Mouse (Mus musculus) lung, postnatal 0 days (tissue): ENCODE measurements around the gene Gm5868. TPM values are rescaled to one million over a fixed set of nuclear protein-coding genes. Genes with fewer than 3 reads are reported as not detected.

Experiments used
- ATAC-seq: fragments of 200-750 bp; cut with Nextera tagmentation; 2 replicates; pipeline ENCODE4 v1.8.0; 2017; ENCODE audit warnings: moderate library complexity
- DNase-seq: peaks from one replicate; pipeline ENCODE4 v3.0.0-alpha.2; 2016; ENCODE audit warnings: low spot score
- H3K27ac ChIP-seq: fragments of 300-500 bp; sonication (generic); 2 replicates; pipeline ENCODE4 v1.5.1; 2014; ENCODE audit warnings: antibody characterized with exemption, mild to moderate bottlenecking, low read length, mixed read lengths
- H3K27me3 ChIP-seq: fragments of 300-500 bp; sonication (generic); replicated peaks from 2 replicates; pipeline ENCODE4 v1.6.1; 2014; ENCODE audit warnings: low read length, mixed read lengths; ENCODE audit not compliant: insufficient read depth
- H3K36me3 ChIP-seq: fragments of 300-500 bp; sonication (generic); 2 replicates; pipeline ENCODE4 v1.6.1; 2014; ENCODE audit warnings: low read length, mixed read lengths; ENCODE audit not compliant: insufficient read depth
- H3K4me1 ChIP-seq: fragments of 300-500 bp; sonication (generic); 2 replicates; pipeline ENCODE4 v1.6.1; 2014; ENCODE audit warnings: antibody characterized with exemption, low read depth, low read length, mixed read lengths; ENCODE audit not compliant: insufficient read depth
- H3K4me2 ChIP-seq: fragments of 300-500 bp; sonication (generic); replicated peaks from 2 replicates; pipeline ENCODE4 v1.6.1; 2014; ENCODE audit warnings: low read depth, mild to moderate bottlenecking, low read length, moderate library complexity, mixed read lengths
- H3K4me3 ChIP-seq: fragments of 300-500 bp; sonication (generic); 2 replicates; pipeline ENCODE4 v1.5.1; 2014; ENCODE audit warnings: low read depth, low read length
- H3K9ac ChIP-seq: fragments of 300-500 bp; sonication (generic); replicated peaks from 2 replicates; pipeline ENCODE4 v1.6.1; 2014; ENCODE audit warnings: low read depth, mild to moderate bottlenecking
- H3K9me3 ChIP-seq: fragments of 300-500 bp; sonication (generic); 2 replicates; pipeline ENCODE4 v1.6.1; 2016; ENCODE audit warnings: low read length, mixed read lengths
- CTCF ChIP-seq: IDR thresholded peaks from 2 replicates; pipeline ENCODE4 v1.5.1; 2016; ENCODE audit warnings: antibody characterized with exemption, mild to moderate bottlenecking
- EP300 ChIP-seq: IDR thresholded peaks from 2 replicates; pipeline ENCODE4 v1.6.1; 2016; ENCODE audit warnings: antibody characterized with exemption, mild to moderate bottlenecking, control low read depth
- WGBS: fragments of 180-500 bp; shearing (Covaris S2); extraction: QIAGEN DNeasy Blood & Tissue Kit; methylation state at CpG from one replicate; pipeline ENCODE4 v1.1.7; 2014; 5-methylcytosine and 5-hydroxymethylcytosine counted together
- polyA plus RNA-seq: library from polyadenylated mRNA; unstranded; fragments of >200 nt; fragmentation: Nextera tagmentation; extraction: Ambion mirVana; gene quantifications from 2 replicates; pipeline ENCODE4 v1.2.1, GENCODE M21; 2015

Gene Gm5868
- polyA plus RNA-seq, result 0.15 TPM in 1 of 2 replicates, not detected in the other

DNA sequence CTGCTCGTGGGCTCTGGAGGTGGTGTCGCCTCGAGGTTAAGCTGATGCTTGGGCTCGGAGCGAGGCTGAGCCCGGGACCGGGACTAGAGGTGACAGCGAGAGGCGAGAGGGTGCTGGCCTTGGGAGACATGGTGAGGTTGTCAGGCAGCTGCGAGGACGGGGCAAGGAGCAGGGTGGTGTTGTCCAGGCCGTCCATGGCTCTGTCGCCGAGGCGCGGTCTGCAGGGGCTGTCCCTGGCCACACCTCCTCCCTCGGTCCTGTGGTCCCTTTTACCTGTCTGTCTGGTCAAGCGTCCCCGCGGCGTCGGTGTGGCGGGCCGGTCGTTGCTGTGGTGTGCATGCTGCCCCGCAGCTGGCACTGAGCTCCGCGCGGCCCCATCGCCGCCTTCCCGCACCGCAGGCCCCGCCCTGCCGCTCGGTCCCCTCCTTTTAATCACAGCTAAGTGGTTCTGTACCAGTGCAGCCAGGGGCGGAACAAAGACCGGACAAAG lies at the start of gene Gm5868:
Gm5868 (minus strand) TSS at position 360 of the 490 bp plus-strand sequence.
- Histone ChIP-seq H3K27ac (no peak within 1 kb of the TSS), H3K4me2 (peak within 1 kb of the TSS; percentile 59), H3K4me1 (no peaks in the 10 kb centered on the region), H3K9ac (no peak within 1 kb of the TSS), H3K27me3 (no peaks in the 10 kb centered on the region), H3K36me3 (no peaks in the 10 kb centered on the region), H3K9me3 (no peaks in the 10 kb centered on the region), H3K4me3 (peak within 1 kb of the TSS; percentile 31)
- DNase-seq, result peak; percentile 22
- ATAC-seq, result peak; percentile 57; the same call in 1 of the 2 replicates
- no peak for TF ChIP-seq CTCF
- no peak for TF ChIP-seq EP300
- 3% methylated on average over 23 of the region's 38 CpGs for WGBS

DNA sequence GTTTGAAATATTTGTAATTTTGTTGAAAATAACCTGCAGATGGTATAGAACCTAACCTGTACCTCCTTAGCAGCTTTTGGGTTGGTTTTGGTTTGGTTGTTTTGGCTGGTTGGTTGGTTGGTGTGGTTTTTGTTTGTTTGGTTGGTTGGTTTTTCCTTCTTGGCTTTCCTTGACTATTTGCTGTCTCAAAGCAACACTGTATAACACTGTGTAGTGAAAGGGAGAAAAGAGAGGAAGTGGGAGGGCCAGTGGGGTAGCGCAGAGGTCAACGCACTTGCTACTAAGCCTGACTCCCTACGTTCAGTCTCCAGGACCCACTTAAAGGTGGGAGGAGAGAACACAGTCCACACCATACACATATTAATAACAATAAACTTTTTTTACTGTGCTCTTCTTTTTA lies 49.2 kb upstream of the Gm5868 start:
- ATAC-seq, result peak; percentile 62
- H3K4me2 ChIP-seq, result no peak overlapping the region
- no peaks in the 10 kb centered on the region for H3K9me3 ChIP-seq
- TF ChIP-seq CTCF (no peak), EP300 (no peak)
- H3K27ac ChIP-seq, result no peak overlapping the region
- no peak for DNase-seq
- H3K4me3 ChIP-seq, result no peak overlapping the region
- H3K27me3 ChIP-seq, result no peaks in the 10 kb centered on the region
- WGBS, result 58% methylated on average over 3 of the region's 3 CpGs
- H3K36me3 ChIP-seq, result no peaks in the 10 kb centered on the region
- H3K9ac ChIP-seq, result no peak overlapping the region
- H3K4me1 ChIP-seq, result no peaks in the 10 kb centered on the region

DNA sequence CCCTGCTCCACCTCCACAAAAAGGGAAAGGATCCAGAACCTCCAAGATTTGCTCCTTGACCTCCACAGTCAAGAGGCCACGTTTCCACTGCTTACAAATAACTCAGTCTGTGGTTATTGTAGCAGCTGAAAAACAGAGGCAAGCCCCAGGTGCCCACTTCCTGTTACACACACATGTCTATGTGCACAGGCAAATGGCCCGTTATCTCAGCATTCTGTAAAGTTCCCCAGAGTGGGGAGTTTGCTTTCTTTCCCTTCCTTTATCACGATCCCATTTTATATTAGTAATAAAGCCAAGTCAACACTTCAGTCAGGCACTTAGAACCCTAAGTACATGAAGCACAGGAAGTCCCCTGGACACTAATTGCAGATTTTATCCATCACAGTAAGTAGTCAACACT lies 48.8 kb upstream of the Gm5868 start:
- ATAC-seq (peak; percentile 79), DNase-seq (peak; percentile 58)
- no peak for TF ChIP-seq EP300
- TF ChIP-seq CTCF, result no peak
- no peak overlapping the region for H3K27ac ChIP-seq
- no peak overlapping the region for H3K9ac ChIP-seq
- no peaks in the 10 kb centered on the region for H3K9me3 ChIP-seq
- H3K27me3 ChIP-seq, result no peaks in the 10 kb centered on the region
- H3K4me3 ChIP-seq, result no peak overlapping the region
- no peaks in the 10 kb centered on the region for H3K4me1 ChIP-seq
- no peak overlapping the region for H3K4me2 ChIP-seq
- WGBS, result 31% methylated on average over 3 of the region's 3 CpGs
- H3K36me3 ChIP-seq, result no peaks in the 10 kb centered on the region

DNA sequence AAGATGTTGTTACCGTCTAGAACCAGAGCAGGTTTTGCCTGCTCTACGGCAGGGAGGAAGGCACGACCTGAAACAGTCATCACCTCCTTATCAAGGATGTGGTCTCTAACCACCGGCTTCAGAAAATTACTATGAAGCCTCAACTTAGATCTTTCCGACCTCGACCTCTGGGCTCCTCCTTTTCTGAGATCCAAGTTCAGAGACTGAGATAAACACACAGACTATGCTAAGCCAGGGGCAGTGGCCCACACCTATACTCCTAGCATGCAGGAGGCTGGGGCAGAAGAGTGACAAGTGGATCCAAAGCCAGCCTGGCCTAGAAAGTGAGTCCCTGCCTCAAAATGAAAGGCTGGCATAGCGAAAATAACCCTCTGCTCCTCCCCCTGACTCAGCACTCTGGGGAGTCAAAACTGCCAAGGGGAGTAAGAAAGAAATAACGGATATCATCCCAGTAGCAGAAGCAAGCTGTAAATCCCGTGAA lies 47.5 kb upstream of the Gm5868 start:
- H3K4me1 ChIP-seq, result no peaks in the 10 kb centered on the region
- H3K9me3 ChIP-seq, result no peaks in the 10 kb centered on the region
- H3K9ac ChIP-seq, result no peak overlapping the region
- no peak for ATAC-seq
- WGBS, result 79% methylated on average over 9 of the region's 9 CpGs
- H3K36me3 ChIP-seq, result no peaks in the 10 kb centered on the region
- no peak overlapping the region for H3K4me2 ChIP-seq
- DNase-seq, result no peak
- H3K27me3 ChIP-seq, result no peaks in the 10 kb centered on the region
- no peak overlapping the region for H3K4me3 ChIP-seq
- TF ChIP-seq CTCF (no peak), EP300 (no peak)
- no peak overlapping the region for H3K27ac ChIP-seq

DNA sequence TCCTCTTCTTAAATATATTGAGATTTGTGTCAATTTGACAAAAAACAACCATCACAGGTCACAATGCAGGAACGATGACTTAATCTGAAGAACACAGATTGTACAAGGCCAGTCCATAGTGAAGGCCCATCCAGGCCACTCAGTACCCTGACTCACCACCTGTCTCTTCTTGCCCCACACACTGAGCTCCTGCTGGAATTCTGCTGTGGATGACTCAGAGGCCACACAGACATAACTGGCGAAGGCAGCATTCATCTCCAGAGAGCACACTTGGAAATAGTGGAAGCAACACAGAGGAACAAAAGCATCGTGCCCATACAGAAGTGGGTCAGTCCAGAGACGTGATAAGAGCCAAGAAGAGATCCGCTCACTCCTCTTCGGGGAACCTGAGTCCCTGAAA lies 42.7 kb upstream of the Gm5868 start:
- ATAC-seq (no peak), DNase-seq (no peak)
- H3K36me3 ChIP-seq, result no peaks in the 10 kb centered on the region
- H3K9me3 ChIP-seq, result no peaks in the 10 kb centered on the region
- H3K4me3 ChIP-seq, result no peak overlapping the region
- no peak overlapping the region for H3K4me2 ChIP-seq
- H3K27ac ChIP-seq, result no peak overlapping the region
- H3K4me1 ChIP-seq, result no peaks in the 10 kb centered on the region
- H3K9ac ChIP-seq, result no peak overlapping the region
- TF ChIP-seq CTCF, result no peak
- no peak for TF ChIP-seq EP300
- 79% methylated on average over 6 of the region's 6 CpGs for whole genome bisulfite sequencing
- no peaks in the 10 kb centered on the region for H3K27me3 ChIP-seq

DNA sequence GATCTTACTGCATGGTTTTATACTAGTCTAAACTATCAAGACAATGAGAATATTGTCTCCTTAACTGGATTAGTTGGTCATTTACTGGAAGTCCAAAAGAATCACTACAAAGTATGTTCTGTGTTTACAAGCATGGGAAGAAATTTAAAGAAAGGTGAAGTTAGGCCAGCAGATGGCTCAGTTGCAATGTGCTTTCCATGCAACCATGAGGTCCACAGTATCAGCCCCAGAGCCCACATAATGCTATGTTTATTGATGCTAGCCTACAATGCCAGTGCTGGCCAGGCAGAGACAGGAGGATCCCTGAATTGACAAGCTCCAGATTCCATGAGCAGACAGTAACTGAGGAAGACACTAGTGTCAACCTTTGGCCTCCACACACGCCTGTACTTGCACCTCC lies 33.7 kb upstream of the Gm5868 start:
- ATAC-seq (no peak), DNase-seq (no peak)
- no peak overlapping the region for H3K4me2 ChIP-seq
- H3K27ac ChIP-seq, result no peak overlapping the region
- 79% methylated on average over 1 of the region's 1 CpGs for WGBS
- H3K36me3 ChIP-seq, result no peaks in the 10 kb centered on the region
- no peak overlapping the region for H3K9ac ChIP-seq
- no peaks in the 10 kb centered on the region for H3K27me3 ChIP-seq
- no peak for TF ChIP-seq EP300
- TF ChIP-seq CTCF, result no peak
- H3K4me3 ChIP-seq, result no peak overlapping the region
- H3K4me1 ChIP-seq, result no peaks in the 10 kb centered on the region
- H3K9me3 ChIP-seq, result no peaks in the 10 kb centered on the region

DNA sequence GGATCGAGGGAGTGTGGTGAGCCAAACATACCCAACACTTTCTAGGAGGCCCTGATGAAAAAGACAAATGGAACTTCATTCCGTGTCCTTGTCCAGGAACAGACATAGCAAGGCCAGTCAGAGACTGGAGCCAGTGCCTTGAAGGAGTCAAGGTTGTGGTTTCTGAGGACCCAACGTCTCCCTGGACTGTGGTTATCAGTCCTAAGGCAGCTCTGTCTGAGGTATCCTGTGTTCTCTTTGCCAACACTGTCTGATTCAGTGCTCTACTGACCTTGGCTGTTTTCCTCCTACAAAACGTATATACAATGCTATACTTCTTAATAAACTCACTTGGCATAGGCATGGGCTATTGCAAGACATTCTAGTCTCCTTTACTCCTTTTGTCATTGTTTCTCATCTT lies 30.1 kb upstream of the Gm5868 start:
- no peak for ATAC-seq
- H3K9me3 ChIP-seq, result no peaks in the 10 kb centered on the region
- no peak overlapping the region for H3K4me2 ChIP-seq
- H3K9ac ChIP-seq, result no peak overlapping the region
- H3K27me3 ChIP-seq, result no peaks in the 10 kb centered on the region
- H3K4me3 ChIP-seq, result no peak overlapping the region
- no peaks in the 10 kb centered on the region for H3K4me1 ChIP-seq
- 72% methylated on average over 4 of the region's 4 CpGs for WGBS
- TF ChIP-seq CTCF, result no peak
- TF ChIP-seq EP300, result no peak
- H3K36me3 ChIP-seq, result no peaks in the 10 kb centered on the region
- H3K27ac ChIP-seq, result no peak overlapping the region
- no peak for DNase-seq
